ENCODE assay signal across 10 mouse cellular contexts in the genomic region with DNA sequence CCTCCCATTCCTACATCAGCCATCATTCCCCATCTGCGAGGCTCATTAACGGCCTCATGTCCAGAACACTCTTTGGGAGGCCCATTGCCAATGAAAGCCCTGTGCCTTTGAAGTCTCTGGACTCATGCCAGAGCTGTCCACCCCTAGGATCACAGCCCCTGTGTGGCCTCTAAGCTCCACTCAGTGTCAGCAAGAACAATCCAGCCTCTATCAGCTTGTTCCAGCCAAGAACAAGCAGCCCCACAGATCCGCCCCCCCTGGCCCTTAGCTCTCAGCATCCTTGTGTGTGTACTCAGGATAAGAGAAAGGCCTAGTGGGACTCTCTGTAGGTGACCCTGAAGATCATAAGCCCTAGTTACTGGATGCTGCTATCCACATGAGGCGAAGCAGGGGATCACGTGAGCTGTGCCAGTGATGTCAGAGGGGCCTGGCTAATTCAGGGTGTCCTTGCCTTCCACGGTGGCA.
DNase-seq lines count a peak whose midpoint lies in the region; ATAC-seq lines count a peak whose summit lies in the region.
"Had no signal": no experiment of that assay in that cellular context is flagged by ENCODE, and none has a peak within 500 bp of the region (broad histone marks: within the 10 kb centered on the region; RNA-seq: fewer than 3 reads in every experiment).

No protein-coding gene starts in this region.

- ATAC-seq in hindbrain, embryonic 16.5 days = peak; percentile 40; the same call in 1 of the 2 replicates
- 0 out of 2 replicates have a peak, but pooled peaks have one; percentile 31 for ATAC-seq in neural tube, embryonic 15.5 days (ENCODE audit: low FRiP score)
- ATAC-seq in frontal cortex, adult (ENCODE audit: low TSS enrichment) = no peak

- peak; percentile 24 for DNase-seq in kidney, postnatal 10 days
- no peak for DNase-seq in kidney, postnatal 25 days
- peak; percentile 49 for DNase-seq in forelimb bud, embryonic 11.5 days (ENCODE audit: low read depth, low spot score)
- no peak for DNase-seq in left cerebral cortex, adult 9 months (ENCODE audit: low spot score in 2 of 2)
- no peak for DNase-seq in natural killer cell, adult 2 months (ENCODE audit: low spot score in 2 of 2)

- H3K27me3 ChIP-seq in hindbrain, embryonic 16.5 days (replicated peaks; ENCODE audit: control insufficient read depth, insufficient read depth, low read length) = no peaks in the 10 kb centered on the region
- 0 out of 2 replicates have a peak, but pooled peaks cover 3% of the 10 kb centered on the region for H3K27me3 ChIP-seq in neural tube, embryonic 15.5 days (replicated peaks)
- H3K27me3 ChIP-seq: embryonic facial prominence, embryonic 15.5 days had no signal

- no peaks in the 10 kb centered on the region for H3K9me3 ChIP-seq in hindbrain, embryonic 16.5 days (ENCODE audit: control insufficient read depth, low read length)
- no peaks in the 10 kb centered on the region for H3K9me3 ChIP-seq in neural tube, embryonic 15.5 days (replicated peaks)
- H3K9me3 ChIP-seq: embryonic facial prominence, embryonic 15.5 days had no signal

- no peak overlapping the region for H3K4me2 ChIP-seq in hindbrain, embryonic 16.5 days (ENCODE audit: low read length)
- no peak overlapping the region for H3K4me2 ChIP-seq in neural tube, embryonic 15.5 days
- H3K4me2 ChIP-seq: embryonic facial prominence, embryonic 15.5 days had no signal

- H3K9ac ChIP-seq in hindbrain, embryonic 16.5 days (ENCODE audit: low read depth, low read length) = no peak overlapping the region
- H3K9ac ChIP-seq in neural tube, embryonic 15.5 days (replicated peaks) = 0 out of 2 replicates have a peak overlapping the region, but pooled peaks have one; percentile 14
- H3K9ac ChIP-seq: embryonic facial prominence, embryonic 15.5 days had no signal

- no peaks in the 10 kb centered on the region for H3K36me3 ChIP-seq in hindbrain, embryonic 16.5 days (ENCODE audit: control insufficient read depth, insufficient read depth, low read length)
- H3K36me3 ChIP-seq in neural tube, embryonic 15.5 days = no peaks in the 10 kb centered on the region
- H3K36me3 ChIP-seq: embryonic facial prominence, embryonic 15.5 days; G1E had no signal

- H3K4me1 ChIP-seq in hindbrain, embryonic 16.5 days (ENCODE audit: control insufficient read depth, insufficient read depth, low read depth, low read length) = no peaks in the 10 kb centered on the region; the same call in 1 of the 2 replicates
- peaks cover 13% of the 10 kb centered on the region for H3K4me1 ChIP-seq in neural tube, embryonic 15.5 days

- 43% methylated on average over 6 of the region's 6 CpGs for WGBS in hindbrain, embryonic 16.5 days
- 41% methylated on average over 6 of the region's 6 CpGs for WGBS in neural tube, embryonic 15.5 days

- H3K27ac ChIP-seq in hindbrain, embryonic 16.5 days (ENCODE audit: low read depth, low read length) = no peak overlapping the region
- H3K27ac ChIP-seq in neural tube, embryonic 15.5 days (replicated peaks) = no peak overlapping the region
- H3K27ac ChIP-seq: embryonic facial prominence, embryonic 15.5 days had no signal

- H3K4me3 ChIP-seq in hindbrain, embryonic 16.5 days (ENCODE audit: low read length) = no peak overlapping the region
- no peak overlapping the region for H3K4me3 ChIP-seq in neural tube, embryonic 15.5 days (replicated peaks)
- H3K4me3 ChIP-seq: embryonic facial prominence, embryonic 15.5 days had no signal

Comparison
In these comparisons a context has a peak if more than half of its experiments do, and no peak if none do; other contexts are left out.
1. DNase-seq: peak in kidney, postnatal 10 days (single experiment) and forelimb bud, embryonic 11.5 days (single experiment); none in kidney, postnatal 25 days (0 of 2), left cerebral cortex, adult 9 months (0 of 2) and natural killer cell, adult 2 months (0 of 2).